Mouse (Mus musculus): ENCODE measurements around the gene A4gnt. TPM values are rescaled to one million over a fixed set of nuclear protein-coding genes. Genes with fewer than 3 reads are reported as not detected.

The A4gnt gene
- polyA plus RNA-seq, 1 experiment from 2014 or later = not detected

- no peak within 1 kb of the TSS for H3K9ac ChIP-seq (ENCODE audit: low read depth, low read length)
- no peaks in the 10 kb centered on the region for H3K36me3 ChIP-seq (ENCODE audit: control insufficient read depth, insufficient read depth)
- no peak within 1 kb of the TSS for H3K27ac ChIP-seq (ENCODE audit: low read length)
- peak within 1 kb of the TSS; percentile 45 for H3K4me3 ChIP-seq (ENCODE audit: low read depth, low read length)
- no peaks in the 10 kb centered on the region for H3K9me3 ChIP-seq (replicated peaks; ENCODE audit: control insufficient read depth, low read length)
- H3K4me1 ChIP-seq (ENCODE audit: control insufficient read depth, low read depth, low read length) = no peaks in the 10 kb centered on the region
- H3K4me2 ChIP-seq (ENCODE audit: low read depth, low read length) = peak within 1 kb of the TSS; percentile 57
- 3% methylated on average over 44 of the region's 44 CpGs for WGBS (ENCODE audit: insufficient replicate concordance)
- peak; percentile 47 for ATAC-seq (ENCODE audit: low read depth)
- peaks cover 13% of the 10 kb centered on the region for H3K27me3 ChIP-seq (ENCODE audit: control insufficient read depth, insufficient read depth, low read depth, low read length)
Measured at GRCm38 (mm10) chr9:99629281-99630011, 17.1 kb downstream of the A4gnt start, which contains the start of gene Dzip1l. TSS of gene Dzip1l (plus strand) at chr9:99629496.

- Histone ChIP-seq H3K4me3 (ENCODE audit: low read depth, low read length) (peak overlapping the region; percentile 45), H3K27ac (ENCODE audit: low read length) (no peak overlapping the region), H3K9me3 (replicated peaks; ENCODE audit: control insufficient read depth, low read length) (no peaks in the 10 kb centered on the region), H3K27me3 (ENCODE audit: control insufficient read depth, insufficient read depth, low read depth, low read length) (peaks cover 13% of the 10 kb centered on the region), H3K4me1 (ENCODE audit: control insufficient read depth, low read depth, low read length) (no peaks in the 10 kb centered on the region), H3K4me2 (ENCODE audit: low read depth, low read length) (peak overlapping the region; percentile 57), H3K9ac (ENCODE audit: low read depth, low read length) (no peak overlapping the region), H3K36me3 (ENCODE audit: control insufficient read depth, insufficient read depth) (no peaks in the 10 kb centered on the region)
- 4% methylated on average over 11 of the region's 11 CpGs for WGBS (ENCODE audit: insufficient replicate concordance)
- no peak for ATAC-seq (ENCODE audit: low read depth)
Measured at GRCm38 (mm10) chr9:99630071-99630470, 17.8 kb downstream of the A4gnt start.

- Histone ChIP-seq H3K4me3 (ENCODE audit: low read depth, low read length) (no peak overlapping the region), H3K4me2 (ENCODE audit: low read depth, low read length) (no peak overlapping the region), H3K27ac (ENCODE audit: low read length) (no peak overlapping the region), H3K9me3 (replicated peaks; ENCODE audit: control insufficient read depth, low read length) (no peaks in the 10 kb centered on the region), H3K9ac (ENCODE audit: low read depth, low read length) (no peak overlapping the region), H3K36me3 (ENCODE audit: control insufficient read depth, insufficient read depth) (no peaks in the 10 kb centered on the region), H3K27me3 (ENCODE audit: control insufficient read depth, insufficient read depth, low read depth, low read length) (peaks cover 13% of the 10 kb centered on the region), H3K4me1 (ENCODE audit: control insufficient read depth, low read depth, low read length) (no peaks in the 10 kb centered on the region)
- 55% methylated on average over 9 of the region's 9 CpGs for WGBS (ENCODE audit: insufficient replicate concordance)
- no peak for ATAC-seq (ENCODE audit: low read depth)
Measured at GRCm38 (mm10) chr9:99630528-99631125, 18.3 kb downstream of the A4gnt start.

- no peak overlapping the region for H3K9ac ChIP-seq (ENCODE audit: low read depth, low read length)
- H3K4me3 ChIP-seq (ENCODE audit: low read depth, low read length) = no peak overlapping the region
- no peak overlapping the region for H3K4me2 ChIP-seq (ENCODE audit: low read depth, low read length)
- no peak overlapping the region for H3K27ac ChIP-seq (ENCODE audit: low read length)
- no peaks in the 10 kb centered on the region for H3K9me3 ChIP-seq (replicated peaks; ENCODE audit: control insufficient read depth, low read length)
- peaks cover 13% of the 10 kb centered on the region for H3K27me3 ChIP-seq (ENCODE audit: control insufficient read depth, insufficient read depth, low read depth, low read length)
- WGBS (ENCODE audit: insufficient replicate concordance) = 52% methylated on average over 2 of the region's 2 CpGs
- H3K36me3 ChIP-seq (ENCODE audit: control insufficient read depth, insufficient read depth) = no peaks in the 10 kb centered on the region
- H3K4me1 ChIP-seq (ENCODE audit: control insufficient read depth, low read depth, low read length) = no peaks in the 10 kb centered on the region
- no peak for ATAC-seq (ENCODE audit: low read depth)
Measured at GRCm38 (mm10) chr9:99631781-99632180, 19.5 kb downstream of the A4gnt start.

- no peak for ATAC-seq (ENCODE audit: low read depth)
- 58% methylated on average over 8 of the region's 8 CpGs for WGBS (ENCODE audit: insufficient replicate concordance)
- Histone ChIP-seq H3K27me3 (ENCODE audit: control insufficient read depth, insufficient read depth, low read depth, low read length) (peaks cover 13% of the 10 kb centered on the region), H3K36me3 (ENCODE audit: control insufficient read depth, insufficient read depth) (no peaks in the 10 kb centered on the region), H3K4me3 (ENCODE audit: low read depth, low read length) (no peak overlapping the region), H3K27ac (ENCODE audit: low read length) (no peak overlapping the region), H3K9ac (ENCODE audit: low read depth, low read length) (no peak overlapping the region), H3K9me3 (replicated peaks; ENCODE audit: control insufficient read depth, low read length) (no peaks in the 10 kb centered on the region), H3K4me1 (ENCODE audit: control insufficient read depth, low read depth, low read length) (no peaks in the 10 kb centered on the region), H3K4me2 (ENCODE audit: low read depth, low read length) (no peak overlapping the region)
Measured at GRCm38 (mm10) chr9:99632264-99632663, 20.0 kb downstream of the A4gnt start.

- H3K27ac ChIP-seq (ENCODE audit: low read length) = no peak overlapping the region
- 79% methylated on average over 1 of the region's 1 CpGs for WGBS (ENCODE audit: insufficient replicate concordance)
- no peak overlapping the region for H3K9ac ChIP-seq (ENCODE audit: low read depth, low read length)
- no peak overlapping the region for H3K4me2 ChIP-seq (ENCODE audit: low read depth, low read length)
- H3K27me3 ChIP-seq (ENCODE audit: control insufficient read depth, insufficient read depth, low read depth, low read length) = no peaks in the 10 kb centered on the region
- no peak overlapping the region for H3K4me3 ChIP-seq (ENCODE audit: low read depth, low read length)
- H3K36me3 ChIP-seq (ENCODE audit: control insufficient read depth, insufficient read depth) = no peaks in the 10 kb centered on the region
- ATAC-seq (ENCODE audit: low read depth) = no peak
- no peaks in the 10 kb centered on the region for H3K4me1 ChIP-seq (ENCODE audit: control insufficient read depth, low read depth, low read length)
- H3K9me3 ChIP-seq (replicated peaks; ENCODE audit: control insufficient read depth, low read length) = no peaks in the 10 kb centered on the region
Measured at GRCm38 (mm10) chr9:99636776-99637175, 24.5 kb downstream of the A4gnt start.

GRCm38 (mm10) chr9:99637227-99637626, 24.9 kb downstream of the A4gnt start:
- no peaks in the 10 kb centered on the region for H3K4me1 ChIP-seq (ENCODE audit: control insufficient read depth, low read depth, low read length)
- H3K27ac ChIP-seq (ENCODE audit: low read length) = no peak overlapping the region
- ATAC-seq (ENCODE audit: low read depth) = no peak
- no peak overlapping the region for H3K4me2 ChIP-seq (ENCODE audit: low read depth, low read length)
- no peak overlapping the region for H3K4me3 ChIP-seq (ENCODE audit: low read depth, low read length)
- 81% methylated on average over 17 of the region's 17 CpGs for WGBS (ENCODE audit: insufficient replicate concordance)
- no peak overlapping the region for H3K9ac ChIP-seq (ENCODE audit: low read depth, low read length)
- H3K9me3 ChIP-seq (replicated peaks; ENCODE audit: control insufficient read depth, low read length) = no peaks in the 10 kb centered on the region
- H3K27me3 ChIP-seq (ENCODE audit: control insufficient read depth, insufficient read depth, low read depth, low read length) = no peaks in the 10 kb centered on the region
- no peaks in the 10 kb centered on the region for H3K36me3 ChIP-seq (ENCODE audit: control insufficient read depth, insufficient read depth)

- Histone ChIP-seq H3K4me2 (ENCODE audit: low read depth, low read length) (no peak overlapping the region), H3K9ac (ENCODE audit: low read depth, low read length) (no peak overlapping the region), H3K36me3 (ENCODE audit: control insufficient read depth, insufficient read depth) (no peaks in the 10 kb centered on the region), H3K4me3 (ENCODE audit: low read depth, low read length) (no peak overlapping the region), H3K27ac (ENCODE audit: low read length) (no peak overlapping the region), H3K9me3 (replicated peaks; ENCODE audit: control insufficient read depth, low read length) (no peaks in the 10 kb centered on the region), H3K4me1 (ENCODE audit: control insufficient read depth, low read depth, low read length) (no peaks in the 10 kb centered on the region), H3K27me3 (ENCODE audit: control insufficient read depth, insufficient read depth, low read depth, low read length) (no peaks in the 10 kb centered on the region)
- no peak for ATAC-seq (ENCODE audit: low read depth)
- 78% methylated on average over 13 of the region's 13 CpGs for WGBS (ENCODE audit: insufficient replicate concordance)
Measured at GRCm38 (mm10) chr9:99637736-99638135, 25.4 kb downstream of the A4gnt start.

- Histone ChIP-seq H3K9me3 (replicated peaks; ENCODE audit: control insufficient read depth, low read length) (no peaks in the 10 kb centered on the region), H3K4me2 (ENCODE audit: low read depth, low read length) (no peak overlapping the region), H3K4me1 (ENCODE audit: control insufficient read depth, low read depth, low read length) (no peaks in the 10 kb centered on the region), H3K4me3 (ENCODE audit: low read depth, low read length) (no peak overlapping the region), H3K27ac (ENCODE audit: low read length) (no peak overlapping the region), H3K27me3 (ENCODE audit: control insufficient read depth, insufficient read depth, low read depth, low read length) (no peaks in the 10 kb centered on the region), H3K9ac (ENCODE audit: low read depth, low read length) (no peak overlapping the region), H3K36me3 (ENCODE audit: control insufficient read depth, insufficient read depth) (no peaks in the 10 kb centered on the region)
- 57% methylated on average over 5 of the region's 5 CpGs for WGBS (ENCODE audit: insufficient replicate concordance)
- ATAC-seq (ENCODE audit: low read depth) = no peak
Measured at GRCm38 (mm10) chr9:99639957-99640356, 27.7 kb downstream of the A4gnt start.

Data from liver, embryonic 16.5 days (tissue).